Mouse (Mus musculus): ENCODE results near the gene Kcna10. TPM values are rescaled to one million over a fixed set of nuclear protein-coding genes. Genes with fewer than 3 reads are reported as not detected.

The Kcna10 gene
- total and polyA plus RNA-seq, 3 experiments = not detected

GRCm38 (mm10) chr3:107221608-107222007 is 38.8 kb downstream of the Kcna10 start, which contains the start of gene Cym:
Gene Cym (minus strand): TSS chr3:107221732.
- H3K4me1 ChIP-seq (ENCODE audit: control insufficient read depth in 1 of 2, insufficient read depth in 2 of 2, low read length in 2 of 2) = no peaks in the 10 kb centered on the region
- peaks cover 0 to 7% of the 10 kb centered on the region in 2 experiments; a peak in 3 of 4 replicates for H3K27me3 ChIP-seq (ENCODE audit: control insufficient read depth in 1 of 2, insufficient read depth in 2 of 2, low read length in 2 of 2)
- TF ChIP-seq MYC (IDR thresholded peaks at IDR 0.05; ENCODE audit: low read depth, low read length) (no peak), ZNF384 (IDR thresholded peaks at IDR 0.05; ENCODE audit: low read depth, low read length) (no peak), USF1 (IDR thresholded peaks at IDR 0.05; ENCODE audit: low read depth, low read length) (no peak), CTCF (IDR thresholded peaks at IDR 0.05 in 2 of 3, conservative IDR thresholded peaks at IDR 0.05 in 1 of 3; ENCODE audit: control insufficient read depth in 1 of 3, insufficient read depth in 1 of 3, low read depth in 2 of 3, low read length in 3 of 3, poor library complexity in 1 of 3, severe bottlenecking in 1 of 3) (no peak), POLR2AphosphoS2 (IDR thresholded peaks at IDR 0.05; ENCODE audit: low read length) (no peak), RAD21 (IDR thresholded peaks at IDR 0.05; ENCODE audit: low read depth, low read length) (no peak), ETS1 (IDR thresholded peaks at IDR 0.05; ENCODE audit: low read depth, low read length) (no peak), KAT2A (conservative IDR thresholded peaks at IDR 0.05; ENCODE audit: low read depth, low read length) (no peak)
- no peak for DNase-seq (ENCODE audit: low read depth, low spot score)
- no peak within 1 kb of the TSS for H3K4me3 ChIP-seq (ENCODE audit: control insufficient read depth in 1 of 2, insufficient read depth in 1 of 2, low read depth in 2 of 2, low read length in 2 of 2)
- no peak within 1 kb of the TSS for H3K9ac ChIP-seq (ENCODE audit: control insufficient read depth, low read depth, low read length, poor library complexity, severe bottlenecking)
- no peaks in the 10 kb centered on the region for H3K36me3 ChIP-seq (ENCODE audit: control insufficient read depth in 1 of 2, insufficient read depth in 2 of 2, low read length in 2 of 2)
- H3K9me3 ChIP-seq (replicated peaks; ENCODE audit: insufficient read depth, low read length) = no peaks in the 10 kb centered on the region
- H3K27ac ChIP-seq (ENCODE audit: control insufficient read depth, low read depth, low read length) = no peak within 1 kb of the TSS
- no peaks in the 10 kb centered on the region for H3K79me2 ChIP-seq (ENCODE audit: control insufficient read depth, insufficient read depth, low read length, poor library complexity)

- no peak overlapping the region for H3K4me3 ChIP-seq (ENCODE audit: control insufficient read depth in 1 of 2, insufficient read depth in 1 of 2, low read depth in 2 of 2, low read length in 2 of 2)
These were observed 40.4 kb downstream of the Kcna10 start for GRCm38 (mm10) chr3:107223230-107223629.

GRCm38 (mm10) chr3:107225820-107226219 is 43.0 kb downstream of the Kcna10 start:
- no peaks in the 10 kb centered on the region for H3K4me1 ChIP-seq (ENCODE audit: control insufficient read depth in 1 of 2, insufficient read depth in 2 of 2, low read length in 2 of 2)
- no peaks in the 10 kb centered on the region; a peak in 1 of 4 replicates for H3K27me3 ChIP-seq (ENCODE audit: control insufficient read depth in 1 of 2, insufficient read depth in 2 of 2, low read length in 2 of 2)
- DNase-seq (ENCODE audit: low read depth, low spot score) = no peak
- TF ChIP-seq SMC3 (IDR thresholded peaks at IDR 0.05; ENCODE audit: low read depth, low read length) (no peak), POLR2A (IDR thresholded peaks at IDR 0.05; ENCODE audit: control insufficient read depth in 1 of 2, insufficient read depth in 1 of 2, low read depth in 1 of 2, low read length in 2 of 2, poor library complexity in 1 of 2) (no peak), ZC3H11A (IDR thresholded peaks at IDR 0.05; ENCODE audit: low read depth, low read length) (no peak), EP300 (IDR thresholded peaks at IDR 0.05; ENCODE audit: low read depth in 1 of 2, low read length in 2 of 2) (no peak), GATA1 (IDR thresholded peaks at IDR 0.05; ENCODE audit: low read depth, low read length) (no peak), MXI1 (IDR thresholded peaks at IDR 0.05; ENCODE audit: low read depth, low read length) (no peak), TCF12 (IDR thresholded peaks at IDR 0.05; ENCODE audit: low read depth, low read length) (no peak), E2F4 (IDR thresholded peaks at IDR 0.05; ENCODE audit: borderline replicate concordance, low read depth, low read length) (no peak), JUND (IDR thresholded peaks at IDR 0.05; ENCODE audit: low read depth, low read length) (no peak), KAT2A (conservative IDR thresholded peaks at IDR 0.05; ENCODE audit: low read depth, low read length) (no peak), CHD2 (IDR thresholded peaks at IDR 0.05; ENCODE audit: low read length) (no peak), USF2 (IDR thresholded peaks at IDR 0.05; ENCODE audit: borderline replicate concordance in 1 of 2, insufficient read depth in 1 of 2, low read depth in 1 of 2, low read length in 2 of 2) (no peak), TBP (IDR thresholded peaks at IDR 0.05; ENCODE audit: low read depth, low read length) (no peak), NRF1 (IDR thresholded peaks at IDR 0.05; ENCODE audit: insufficient read depth, low read depth, low read length, poor library complexity, severe bottlenecking) (no peak), BHLHE40 (IDR thresholded peaks at IDR 0.05; ENCODE audit: borderline replicate concordance, low read depth, low read length) (no peak), ETS1 (IDR thresholded peaks at IDR 0.05; ENCODE audit: low read depth, low read length) (no peak)

More at GRCm38 (mm10) chr3:107223230-107223629, 40.4 kb downstream of the Kcna10 start:
- Histone ChIP-seq H3K9ac (ENCODE audit: control insufficient read depth, low read depth, low read length, poor library complexity, severe bottlenecking) (no peak overlapping the region), H3K27me3 (ENCODE audit: control insufficient read depth in 1 of 2, insufficient read depth in 2 of 2, low read length in 2 of 2) (peaks cover 0 to 1% of the 10 kb centered on the region in 2 experiments; a peak in 2 of 4 replicates), H3K27ac (ENCODE audit: control insufficient read depth, low read depth, low read length) (no peak overlapping the region), H3K4me1 (ENCODE audit: control insufficient read depth in 1 of 2, insufficient read depth in 2 of 2, low read length in 2 of 2) (no peaks in the 10 kb centered on the region), H3K9me3 (replicated peaks; ENCODE audit: insufficient read depth, low read length) (no peaks in the 10 kb centered on the region), H3K36me3 (ENCODE audit: control insufficient read depth in 1 of 2, insufficient read depth in 2 of 2, low read length in 2 of 2) (no peaks in the 10 kb centered on the region), H3K79me2 (ENCODE audit: control insufficient read depth, insufficient read depth, low read length, poor library complexity) (no peaks in the 10 kb centered on the region)
- TF ChIP-seq ELF1 (IDR thresholded peaks at IDR 0.05; ENCODE audit: low read depth, low read length) = no peak
- no peak for TF ChIP-seq NELFE (IDR thresholded peaks at IDR 0.05; ENCODE audit: low read depth, low read length)
- TF ChIP-seq UBTF (IDR thresholded peaks at IDR 0.05; ENCODE audit: borderline replicate concordance, insufficient read depth, low read depth, low read length) = no peak
- TF ChIP-seq POLR2AphosphoS2 (IDR thresholded peaks at IDR 0.05; ENCODE audit: low read length) = no peak
- no peak for TF ChIP-seq RCOR1 (IDR thresholded peaks at IDR 0.05; ENCODE audit: low read depth, low read length)
- no peak for TF ChIP-seq NRF1 (IDR thresholded peaks at IDR 0.05; ENCODE audit: insufficient read depth, low read depth, low read length, poor library complexity, severe bottlenecking)
- TF ChIP-seq ZC3H11A (IDR thresholded peaks at IDR 0.05; ENCODE audit: low read depth, low read length) = no peak
- TF ChIP-seq ZNF384 (IDR thresholded peaks at IDR 0.05; ENCODE audit: low read depth, low read length) = no peak
- TF ChIP-seq MYB (IDR thresholded peaks at IDR 0.05; ENCODE audit: low read depth, low read length) = no peak
- no peak for TF ChIP-seq MXI1 (IDR thresholded peaks at IDR 0.05; ENCODE audit: low read depth, low read length)
- TF ChIP-seq MAZ (IDR thresholded peaks at IDR 0.05; ENCODE audit: low read depth, low read length) = no peak
- no peak for TF ChIP-seq MEF2A (IDR thresholded peaks at IDR 0.05; ENCODE audit: extremely low read depth, insufficient replicate concordance, low read depth, low read length, poor library complexity, severe bottlenecking)
- no peak for DNase-seq (ENCODE audit: low read depth, low spot score)

More at GRCm38 (mm10) chr3:107225820-107226219, 43.0 kb downstream of the Kcna10 start:
- Histone ChIP-seq H3K9me3 (replicated peaks; ENCODE audit: insufficient read depth, low read length) (no peaks in the 10 kb centered on the region), H3K36me3 (ENCODE audit: control insufficient read depth in 1 of 2, insufficient read depth in 2 of 2, low read length in 2 of 2) (no peaks in the 10 kb centered on the region), H3K27ac (ENCODE audit: control insufficient read depth, low read depth, low read length) (no peak overlapping the region), H3K79me2 (ENCODE audit: control insufficient read depth, insufficient read depth, low read length, poor library complexity) (no peaks in the 10 kb centered on the region), H3K9ac (ENCODE audit: control insufficient read depth, low read depth, low read length, poor library complexity, severe bottlenecking) (no peak overlapping the region), H3K4me3 (ENCODE audit: control insufficient read depth in 1 of 2, insufficient read depth in 1 of 2, low read depth in 2 of 2, low read length in 2 of 2) (no peak overlapping the region)
